Mouse (Mus musculus) heart, embryonic 15.5 days (tissue): Measurements from ENCODE around the gene Zfp981. TPM values are rescaled to one million over a fixed set of nuclear protein-coding genes. Genes with fewer than 3 reads are reported as not detected.
"Not testable (repeated sequence)": the region's sequence is repeated elsewhere in the genome, so short reads cannot be mapped to it uniquely, and the experiment has no call there.

Source experiments
- ATAC-seq: fragments of 200-750 bp; cut with Nextera tagmentation; replicated peaks from 2 replicates; pipeline ENCODE4 v1.8.0; 2017; ENCODE audit warnings: low read depth, moderate TSS enrichment; ENCODE audit not compliant: insufficient number of reproducible peaks, insufficient read depth, low FRiP score
- H3K27ac ChIP-seq: fragments of 300-500 bp; sonication (generic); 2 replicates; pipeline ENCODE4 v1.5.1; 2015; ENCODE audit warnings: mild to moderate bottlenecking, inconsistent platforms
- H3K27me3 ChIP-seq: fragments of 300-500 bp; sonication (generic); 2 replicates; pipeline ENCODE4 v1.6.1; 2015; ENCODE audit warnings: inconsistent platforms
- H3K36me3 ChIP-seq: fragments of 300-500 bp; sonication (generic); 2 replicates; pipeline ENCODE4 v1.6.1; 2015; ENCODE audit warnings: mild to moderate bottlenecking, inconsistent platforms
- H3K4me1 ChIP-seq: fragments of 300-500 bp; sonication (generic); replicated peaks from 2 replicates; pipeline ENCODE4 v1.6.1; 2015; ENCODE audit warnings: inconsistent platforms
- H3K4me2 ChIP-seq: fragments of 300-500 bp; sonication (generic); 2 replicates; pipeline ENCODE4 v1.6.1; 2015; ENCODE audit warnings: inconsistent platforms, mild to moderate bottlenecking, moderate library complexity
- H3K4me3 ChIP-seq: fragments of 300-500 bp; sonication (generic); 2 replicates; pipeline ENCODE4 v1.5.1; 2015; ENCODE audit warnings: mild to moderate bottlenecking, inconsistent platforms
- H3K9ac ChIP-seq: fragments of 300-500 bp; sonication (generic); 2 replicates; pipeline ENCODE4 v1.6.1; 2015; ENCODE audit warnings: mild to moderate bottlenecking, inconsistent platforms
- H3K9me3 ChIP-seq: fragments of 300-500 bp; sonication (generic); replicated peaks from 2 replicates; pipeline ENCODE4 v1.6.1; 2016; ENCODE audit warnings: inconsistent platforms
- WGBS: fragments of 180-500 bp; shearing (Covaris S2); methylation state at CpG from one replicate; pipeline ENCODE4 v1.1.7; 2015; ENCODE audit warnings: mixed read lengths; 5-methylcytosine and 5-hydroxymethylcytosine counted together
- polyA plus RNA-seq: library from polyadenylated mRNA; unstranded; fragments of >200 nt; fragmentation: Nextera tagmentation; extraction: Ambion mirVana; gene quantifications from 2 replicates; pipeline ENCODE4 v1.2.1, GENCODE M21; 2015

Zfp981 gene
- polyA plus RNA-seq, 1 experiment from 2014 or later = 0.08 TPM

- no peaks in the 10 kb centered on the region for H3K36me3 ChIP-seq
- no peak overlapping the region for H3K27ac ChIP-seq
- ATAC-seq = no peak
- H3K9me3 ChIP-seq = peaks cover 59% of the 10 kb centered on the region
- H3K4me1 ChIP-seq = no peaks in the 10 kb centered on the region
- H3K27me3 ChIP-seq = no peaks in the 10 kb centered on the region
- no peak overlapping the region for H3K9ac ChIP-seq
- H3K4me3 ChIP-seq = no peak overlapping the region
- no peak overlapping the region for H3K4me2 ChIP-seq
- 77% methylated on average over 4 of the region's 4 CpGs for WGBS
Measured at GRCm38 (mm10) chr4:146534574-146534973, 32.7 kb downstream of the Zfp981 start.

GRCm38 (mm10) chr4:146535883-146536282 lies 34.1 kb downstream of the Zfp981 start:
- ATAC-seq = 0 out of 2 replicates have a peak, but pooled peaks have one; percentile 10
- Histone ChIP-seq H3K36me3 (no peaks in the 10 kb centered on the region), H3K27me3 (no peaks in the 10 kb centered on the region), H3K4me2 (no peak overlapping the region), H3K9ac (no peak overlapping the region), H3K4me3 (no peak overlapping the region), H3K27ac (no peak overlapping the region), H3K9me3 (peaks cover 54% of the 10 kb centered on the region), H3K4me1 (no peaks in the 10 kb centered on the region)

GRCm38 (mm10) chr4:146579905-146580873 lies 78.4 kb downstream of the Zfp981 start:
- not testable (repeated sequence) for H3K4me3 ChIP-seq, H3K27ac ChIP-seq, H3K4me1 ChIP-seq, H3K36me3 ChIP-seq, H3K27me3 ChIP-seq, H3K9ac ChIP-seq, H3K9me3 ChIP-seq
- 0% methylated on average over 14 of the region's 111 CpGs for WGBS
- ATAC-seq = peak; percentile 60; the same call in 1 of the 2 replicates
- peak overlapping the region; percentile 34; the same call in 1 of the 2 replicates for H3K4me2 ChIP-seq

Other genes starting within 250 kb of the Zfp981 start
- gene Zfp992, start 53.0 kb upstream of the Zfp981 start, polyA plus RNA-seq = 2.3 and 2.5 TPM in 2 replicates
- 3.4 and 3.9 TPM in 2 replicates for gene Zfp993, start 108.9 kb downstream of the Zfp981 start, polyA plus RNA-seq